Mouse (Mus musculus): Measurements from ENCODE around the gene Kcns1. TPM values are rescaled to one million over a fixed set of nuclear protein-coding genes. Genes with fewer than 3 reads are reported as not detected.

The Kcns1 gene
- total and polyA plus RNA-seq, 3 experiments = 0.11 to 0.34 TPM; not detected in 1

- H3K9ac ChIP-seq (ENCODE audit: insufficient read depth, low read depth) = no peak overlapping the region
- H3K4me2 ChIP-seq (ENCODE audit: insufficient read depth, low read depth, poor library complexity, severe bottlenecking) = no peak overlapping the region
- TF ChIP-seq MEF2A (IDR thresholded peaks at IDR 0.05; ENCODE audit: borderline replicate concordance, low read depth, low read length) (no peak), MAZ (IDR thresholded peaks at IDR 0.05; ENCODE audit: low read depth, low read length) (no peak), SIN3A (IDR thresholded peaks at IDR 0.05; ENCODE audit: low read length) (no peak), NRF1 (IDR thresholded peaks at IDR 0.05; ENCODE audit: low read depth, low read length) (no peak), POLR2AphosphoS2 (IDR thresholded peaks at IDR 0.05; ENCODE audit: low read depth, low read length) (no peak), POLR2A (IDR thresholded peaks at IDR 0.05; ENCODE audit: low read depth, low read length) (no peak), TBP (conservative IDR thresholded peaks at IDR 0.05; ENCODE audit: low read depth, low read length) (no peak), IRF4 (IDR thresholded peaks at IDR 0.05; ENCODE audit: low read depth, low read length) (no peak), MAFK (IDR thresholded peaks at IDR 0.05; ENCODE audit: insufficient replicate concordance, low read length) (no peak), MYC (IDR thresholded peaks at IDR 0.05; ENCODE audit: low read depth, low read length) (no peak), NELFE (IDR thresholded peaks at IDR 0.05; ENCODE audit: low read depth, low read length) (no peak), CTCF (conservative IDR thresholded peaks at IDR 0.05 in 1 of 2, IDR thresholded peaks at IDR 0.05 in 1 of 2; ENCODE audit: low read depth in 2 of 2, low read length in 2 of 2) (no peak), ZKSCAN1 (IDR thresholded peaks at IDR 0.05; ENCODE audit: borderline replicate concordance, low read depth, low read length) (no peak), CHD1 (IDR thresholded peaks at IDR 0.05; ENCODE audit: low read depth, low read length) (no peak), SMC3 (IDR thresholded peaks at IDR 0.05; ENCODE audit: low read depth, low read length) (no peak), ELF1 (IDR thresholded peaks at IDR 0.05; ENCODE audit: low read depth, low read length) (no peak), EP300 (IDR thresholded peaks at IDR 0.05; ENCODE audit: low read length) (no peak), ETS1 (conservative IDR thresholded peaks at IDR 0.05; ENCODE audit: low read depth, low read length) (no peak), ZMIZ1 (IDR thresholded peaks at IDR 0.05; ENCODE audit: low read depth, low read length) (no peak)
- no peaks in the 10 kb centered on the region for H3K79me2 ChIP-seq (replicated peaks; ENCODE audit: control insufficient read depth, extremely low read depth, insufficient read depth, poor library complexity, severe bottlenecking)
- in situ Hi-C loops (cut with MboI; ENCODE audit: low pct_ligation_motif_present, low pct_unique_long_range_greater_than_20kb, low sequenced_read_pairs) (no loop called here), dilution Hi-C loops (cut with MboI; ENCODE audit: extremely low pct_ligation_motif_present, extremely low pct_unique_long_range_greater_than_20kb, low sequenced_read_pairs) (no loop called here)
- H3K4me3 ChIP-seq (replicated peaks in 1 of 3; ENCODE audit: low read depth in 2 of 3, low read length in 2 of 3, poor library complexity in 1 of 3) = no peak overlapping the region
- H3K27me3 ChIP-seq (replicated peaks) = no peaks in the 10 kb centered on the region
- no peaks in the 10 kb centered on the region for H3K4me1 ChIP-seq (ENCODE audit: control insufficient read depth in 1 of 2, insufficient read depth in 2 of 2)
- H3K36me3 ChIP-seq (replicated peaks in 1 of 2; ENCODE audit: control insufficient read depth in 1 of 2, insufficient read depth in 1 of 2, low read length in 1 of 2) = peaks cover 0 to 3% of the 10 kb centered on the region in 2 experiments
- peaks cover 10% of the 10 kb centered on the region for H3K9me3 ChIP-seq (replicated peaks; ENCODE audit: low read length)
- DNase-seq (ENCODE audit: extremely low read depth) = no peak
- H3K27ac ChIP-seq (ENCODE audit: insufficient read depth, low read depth) = no peak overlapping the region
These were observed 6.0 kb downstream of the Kcns1 start for GRCm38 (mm10) chr2:164164941-164165340.

- H3K4me1 ChIP-seq (ENCODE audit: control insufficient read depth in 1 of 2, insufficient read depth in 2 of 2) = no peaks in the 10 kb centered on the region
- H3K9ac ChIP-seq (ENCODE audit: insufficient read depth, low read depth) = no peak overlapping the region
- peaks cover 2 to 23% of the 10 kb centered on the region in 2 experiments for H3K36me3 ChIP-seq (replicated peaks in 1 of 2; ENCODE audit: control insufficient read depth in 1 of 2, insufficient read depth in 1 of 2, low read length in 1 of 2)
- TF ChIP-seq JUN (IDR thresholded peaks at IDR 0.05; ENCODE audit: insufficient read depth, low read depth, low read length) (no peak), USF1 (IDR thresholded peaks at IDR 0.05; ENCODE audit: low read depth, low read length) (no peak), SMC3 (IDR thresholded peaks at IDR 0.05; ENCODE audit: low read depth, low read length) (no peak)
- no peak overlapping the region for H3K4me3 ChIP-seq (replicated peaks in 1 of 3; ENCODE audit: low read depth in 2 of 3, low read length in 2 of 3, poor library complexity in 1 of 3)
- dilution Hi-C loops (cut with MboI; ENCODE audit: extremely low pct_ligation_motif_present, extremely low pct_unique_long_range_greater_than_20kb, low sequenced_read_pairs) = no loop called here
- DNase-seq (ENCODE audit: extremely low read depth) = no peak
- H3K27me3 ChIP-seq (replicated peaks) = no peaks in the 10 kb centered on the region
- no peaks in the 10 kb centered on the region for H3K79me2 ChIP-seq (replicated peaks; ENCODE audit: control insufficient read depth, extremely low read depth, insufficient read depth, poor library complexity, severe bottlenecking)
- H3K9me3 ChIP-seq (replicated peaks; ENCODE audit: low read length) = no peaks in the 10 kb centered on the region
- no peak overlapping the region for H3K4me2 ChIP-seq (ENCODE audit: insufficient read depth, low read depth, poor library complexity, severe bottlenecking)
- in situ Hi-C loops (cut with MboI; ENCODE audit: low pct_ligation_motif_present, low pct_unique_long_range_greater_than_20kb, low sequenced_read_pairs) = no loop called here
- no peak overlapping the region for H3K27ac ChIP-seq (ENCODE audit: insufficient read depth, low read depth)
These were observed 9.3 kb downstream of the Kcns1 start for GRCm38 (mm10) chr2:164161515-164162055.
